Mouse (Mus musculus) layer of hippocampus, adult 9-11 months (tissue): ENCODE data around the gene Ube2l3.
"Not testable (repeated sequence)": the region's sequence is repeated elsewhere in the genome, so short reads cannot be mapped to it uniquely, and the experiment has no call there.

Source experiments
- DNase-seq: peaks from one replicate; pipeline ENCODE4 v3.0.0; 2022

Gene Ube2l3

GRCm38 (mm10) chr16:17208389-17209361 lies 6.2 kb upstream of the Ube2l3 start, which contains the start of gene Rimbp3:
TSS of gene Rimbp3 (plus strand) at chr16:17208603.
- peak; percentile 86 for DNase-seq

- no peak for DNase-seq
These were observed 2.5 kb upstream of the Ube2l3 start for GRCm38 (mm10) chr16:17204990-17205389.

GRCm38 (mm10) chr16:17201977-17202376 lies 472 bp downstream of the Ube2l3 start:
- no peak for DNase-seq

GRCm38 (mm10) chr16:17200953-17201707 lies 1.3 kb downstream of the Ube2l3 start:
- peak; percentile 82 for DNase-seq

- no peak for DNase-seq
These were observed 2.1 kb downstream of the Ube2l3 start for GRCm38 (mm10) chr16:17200121-17200952.

- no peak for DNase-seq
These were observed 8.6 kb downstream of the Ube2l3 start for GRCm38 (mm10) chr16:17193823-17194222.

- no peak for DNase-seq
These were observed 17.0 kb downstream of the Ube2l3 start for GRCm38 (mm10) chr16:17185475-17185874.

GRCm38 (mm10) chr16:17183003-17183402 lies 19.4 kb downstream of the Ube2l3 start:
- DNase-seq, result no peak

- no peak for DNase-seq
These were observed 20.3 kb downstream of the Ube2l3 start for GRCm38 (mm10) chr16:17182136-17182535.

- peak; percentile 71 for DNase-seq
These were observed 21.1 kb downstream of the Ube2l3 start for GRCm38 (mm10) chr16:17181382-17181781.

- no peak for DNase-seq
These were observed 22.7 kb downstream of the Ube2l3 start for GRCm38 (mm10) chr16:17179706-17180105.

- no peak for DNase-seq
These were observed 24.8 kb downstream of the Ube2l3 start for GRCm38 (mm10) chr16:17177623-17178170.

- no peak for DNase-seq
These were observed 26.7 kb downstream of the Ube2l3 start for GRCm38 (mm10) chr16:17175765-17176164.

- DNase-seq, result no peak
These were observed 34.4 kb downstream of the Ube2l3 start for GRCm38 (mm10) chr16:17168049-17168448.

- no peak for DNase-seq
These were observed 35.3 kb downstream of the Ube2l3 start for GRCm38 (mm10) chr16:17167179-17167578.

- DNase-seq, result not testable (repeated sequence)
These were observed 37.0 kb downstream of the Ube2l3 start for GRCm38 (mm10) chr16:17165478-17165877.

- DNase-seq, result no peak
These were observed 48.1 kb downstream of the Ube2l3 start for GRCm38 (mm10) chr16:17154346-17154745.

- DNase-seq, result no peak
These were observed 50.6 kb downstream of the Ube2l3 start for GRCm38 (mm10) chr16:17151874-17152273.

- no peak for DNase-seq
These were observed 51.8 kb downstream of the Ube2l3 start for GRCm38 (mm10) chr16:17150520-17151258.

- DNase-seq, result no peak
These were observed 54.4 kb downstream of the Ube2l3 start for GRCm38 (mm10) chr16:17148084-17148483.

GRCm38 (mm10) chr16:17147391-17147929 lies 55.0 kb downstream of the Ube2l3 start:
- peak; percentile 20 for DNase-seq
